Mouse (Mus musculus) heart, postnatal 0 days (tissue): ENCODE data around the gene Armc10. TPM values are rescaled to one million over a fixed set of nuclear protein-coding genes. Genes with fewer than 3 reads are reported as not detected.
A peak's percentile ranks its signal among the peaks of the same experiment; 100 is the strongest.

Experiments used
- ATAC-seq: fragments of 200-750 bp; cut with Nextera tagmentation; 2 replicates; pipeline ENCODE4 v1.8.0; 2017; ENCODE audit warnings: low read depth, moderate number of reproducible peaks, moderate library complexity; ENCODE audit not compliant: insufficient read depth
- DNase-seq: peaks from one replicate; pipeline ENCODE4 v3.0.0-alpha.2; 2016; ENCODE audit warnings: low spot score
- H3K27ac ChIP-seq: fragments of 300-500 bp; sonication (generic); 2 replicates; pipeline ENCODE4 v1.5.1; 2014; ENCODE audit warnings: low read depth, mild to moderate bottlenecking
- H3K27me3 ChIP-seq: fragments of 300-500 bp; sonication (generic); 2 replicates; pipeline ENCODE4 v1.6.1; 2014; ENCODE audit warnings: low read length, mixed read lengths; ENCODE audit not compliant: control insufficient read depth, insufficient read depth
- H3K36me3 ChIP-seq: fragments of 300-500 bp; sonication (generic); replicated peaks from 2 replicates; pipeline ENCODE4 v1.6.1; 2014; ENCODE audit warnings: low read length, mixed read lengths; ENCODE audit not compliant: control insufficient read depth, insufficient read depth
- H3K4me1 ChIP-seq: fragments of 300-500 bp; sonication (generic); 2 replicates; pipeline ENCODE4 v1.6.1; 2014; ENCODE audit warnings: antibody characterized with exemption; ENCODE audit not compliant: control insufficient read depth, insufficient read depth
- H3K4me2 ChIP-seq: fragments of 300-500 bp; sonication (generic); 2 replicates; pipeline ENCODE4 v1.6.1; 2014; ENCODE audit warnings: low read depth, mild to moderate bottlenecking, low read length, moderate library complexity
- H3K4me3 ChIP-seq: fragments of 300-500 bp; sonication (generic); 2 replicates; pipeline ENCODE4 v1.5.1; 2014; ENCODE audit warnings: low read depth, low read length
- H3K9ac ChIP-seq: fragments of 300-500 bp; sonication (generic); replicated peaks from 2 replicates; pipeline ENCODE4 v1.6.1; 2014; ENCODE audit warnings: low read depth, low read length, mixed read lengths
- H3K9me3 ChIP-seq: fragments of 300-500 bp; sonication (generic); replicated peaks from 2 replicates; pipeline ENCODE4 v1.6.1; 2016; ENCODE audit warnings: low read length; ENCODE audit not compliant: control insufficient read depth
- CTCF ChIP-seq: IDR thresholded peaks from 2 replicates; pipeline ENCODE4 v1.5.1; 2016; ENCODE audit warnings: antibody characterized with exemption, control low read depth, low read depth
- EP300 ChIP-seq: IDR thresholded peaks from 2 replicates; pipeline ENCODE4 v1.6.1; 2016; ENCODE audit warnings: antibody characterized with exemption, low read depth
- WGBS: fragments of 180-500 bp; shearing (Covaris S2); extraction: QIAGEN DNeasy Blood & Tissue Kit; methylation state at CpG from one replicate; pipeline ENCODE4 v1.1.7; 2014; 5-methylcytosine and 5-hydroxymethylcytosine counted together
- polyA plus RNA-seq: library from polyadenylated mRNA; unstranded; fragments of >200 nt; fragmentation: Nextera tagmentation; extraction: Ambion mirVana; gene quantifications from 2 replicates; pipeline ENCODE4 v1.2.1, GENCODE M21; 2015
- total RNA-seq: library from RNA; depleted of rRNA; stranded (reverse); fragments of >200 nt; gene quantifications from 2 replicates; pipeline ENCODE4 v1.2.3, GENCODE M21; 2014; ENCODE audit warnings: low replicate concordance

Gene Armc10
- total and polyA plus RNA-seq, 2 experiments from 2014 or later = 12.2 to 33.0 TPM

DNA sequence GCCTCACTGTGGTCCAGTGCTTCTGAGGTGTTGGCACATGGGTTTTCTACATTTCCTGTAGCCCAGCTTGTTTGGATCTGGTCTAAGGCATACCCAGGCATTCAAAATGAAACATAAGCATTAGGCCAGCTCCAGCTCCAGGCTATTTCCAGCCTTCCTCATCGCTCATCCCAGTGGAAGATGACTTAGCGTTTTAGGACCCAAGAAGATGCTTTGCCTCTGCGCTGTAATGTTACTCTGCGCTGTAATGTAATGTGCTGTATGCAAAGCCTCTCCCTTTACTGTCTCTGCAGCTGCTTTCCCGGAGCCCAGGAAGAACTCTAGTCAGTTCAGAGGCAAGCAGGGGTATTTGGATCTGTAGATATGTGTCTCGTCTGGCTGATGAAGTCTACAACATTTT lies 12.4 kb downstream of the Armc10 start:
- Histone ChIP-seq H3K4me1 (no peaks in the 10 kb centered on the region), H3K4me3 (no peak overlapping the region), H3K9ac (no peak overlapping the region), H3K27ac (no peak overlapping the region), H3K9me3 (no peaks in the 10 kb centered on the region), H3K27me3 (no peaks in the 10 kb centered on the region), H3K4me2 (no peak overlapping the region), H3K36me3 (peaks cover 46% of the 10 kb centered on the region)
- 93% methylated on average over 6 of the region's 6 CpGs for WGBS
- ATAC-seq = no peak
- DNase-seq = no peak
- no peak for TF ChIP-seq CTCF

DNA sequence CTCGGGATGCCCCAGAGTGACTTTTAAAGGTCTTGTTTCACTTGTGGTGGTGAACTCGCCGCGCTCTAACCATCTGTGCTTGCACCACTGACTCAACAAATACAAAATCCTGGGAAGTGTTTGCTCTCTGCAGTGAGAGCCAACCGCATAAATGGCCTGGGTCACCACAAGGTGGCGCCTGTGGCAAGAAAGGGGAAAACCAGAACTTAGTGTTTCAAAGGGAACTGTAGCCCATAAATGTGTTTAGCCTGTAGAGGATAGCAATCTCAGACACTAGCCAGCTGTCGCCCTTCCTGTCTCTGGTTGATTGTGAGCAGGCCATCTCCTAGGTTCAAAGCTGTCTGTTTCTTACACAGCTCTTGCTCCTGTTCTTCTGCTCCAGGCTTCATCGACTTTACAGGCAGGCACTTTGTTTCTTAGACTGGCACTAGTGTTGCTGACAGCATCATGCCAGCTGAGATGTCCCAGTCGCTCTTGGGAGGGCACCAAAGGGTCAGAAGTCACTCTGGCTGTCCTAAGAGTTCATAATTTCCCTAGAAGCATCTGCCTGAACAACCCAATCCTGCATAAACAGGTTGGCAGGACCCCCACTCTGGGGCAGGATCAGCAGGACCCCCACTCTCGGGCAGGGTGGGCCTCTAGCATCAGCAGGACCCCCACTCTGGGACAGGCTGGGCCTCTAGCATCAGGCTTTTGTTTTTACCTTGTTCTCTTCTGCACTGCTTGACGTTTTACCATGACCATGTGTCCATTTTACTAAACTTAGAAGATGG lies 13.2 kb downstream of the Armc10 start:
- no peak for TF ChIP-seq EP300
- TF ChIP-seq CTCF = peak; percentile 90
- 44% methylated on average over 11 of the region's 11 CpGs for WGBS
- Histone ChIP-seq H3K4me1 (no peaks in the 10 kb centered on the region), H3K9ac (no peak overlapping the region), H3K9me3 (no peaks in the 10 kb centered on the region), H3K36me3 (peaks cover 46% of the 10 kb centered on the region), H3K4me2 (no peak overlapping the region), H3K27me3 (no peaks in the 10 kb centered on the region), H3K4me3 (no peak overlapping the region), H3K27ac (no peak overlapping the region)
- DNase-seq = peak; percentile 80
- peak; percentile 79 for ATAC-seq

DNA sequence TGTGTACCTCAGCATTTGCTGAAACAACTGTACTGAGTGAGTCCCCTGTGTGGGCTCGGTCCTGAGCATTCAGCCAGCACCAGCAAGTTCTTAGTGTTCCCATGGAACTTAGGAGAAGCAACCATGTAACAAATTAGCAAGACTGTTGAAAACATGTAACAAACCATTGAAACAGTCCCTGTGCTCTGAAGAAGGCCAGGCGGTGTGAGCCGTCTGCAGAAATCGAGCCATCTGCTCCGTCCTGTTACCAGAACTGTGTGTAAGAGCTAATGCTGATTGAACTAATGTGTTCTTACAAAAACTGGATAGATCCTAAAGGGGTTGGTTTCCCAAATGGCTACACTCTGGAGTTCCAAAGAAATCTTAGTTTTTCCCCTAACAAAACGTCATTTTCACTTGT lies 15.2 kb downstream of the Armc10 start:
- no peak overlapping the region for H3K4me2 ChIP-seq
- H3K27ac ChIP-seq = no peak overlapping the region
- TF ChIP-seq CTCF = no peak
- no peak for TF ChIP-seq EP300
- WGBS = 89% methylated on average over 6 of the region's 6 CpGs
- no peak overlapping the region for H3K4me3 ChIP-seq
- H3K9ac ChIP-seq = no peak overlapping the region
- no peaks in the 10 kb centered on the region for H3K4me1 ChIP-seq
- no peaks in the 10 kb centered on the region for H3K27me3 ChIP-seq
- no peak for DNase-seq
- peaks cover 43% of the 10 kb centered on the region for H3K36me3 ChIP-seq
- no peaks in the 10 kb centered on the region for H3K9me3 ChIP-seq
- ATAC-seq = no peak

DNA sequence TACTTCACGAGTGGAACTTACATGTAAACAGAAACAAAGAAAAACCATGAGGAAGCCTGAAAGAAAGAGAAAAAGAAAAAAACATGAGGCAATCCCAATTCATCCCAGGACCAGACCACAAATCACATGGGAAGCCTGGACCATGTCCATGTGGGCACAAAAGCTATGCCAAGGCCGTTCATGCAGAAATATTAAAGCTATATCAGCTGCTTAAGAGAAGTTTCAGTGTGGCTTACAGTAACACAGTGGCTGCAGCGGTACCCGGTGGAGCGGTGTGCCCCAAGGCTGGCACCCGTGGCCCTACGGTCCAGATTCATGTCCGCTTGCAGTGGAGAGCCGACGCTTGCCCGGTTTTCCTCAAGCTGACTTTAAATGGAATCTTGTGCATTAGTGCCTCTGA lies 17.5 kb downstream of the Armc10 start:
- TF ChIP-seq CTCF = no peak
- no peak for TF ChIP-seq EP300
- peaks cover 33% of the 10 kb centered on the region for H3K36me3 ChIP-seq
- 92% methylated on average over 11 of the region's 11 CpGs for WGBS

GRCm38 (mm10) chr5:21667191-21668137 lies 21.9 kb downstream of the Armc10 start:
- no peaks in the 10 kb centered on the region for H3K27me3 ChIP-seq
- H3K4me3 ChIP-seq = no peak overlapping the region
- no peak for ATAC-seq
- no peaks in the 10 kb centered on the region for H3K9me3 ChIP-seq
- DNase-seq = no peak
- H3K4me2 ChIP-seq = no peak overlapping the region
- H3K27ac ChIP-seq = no peak overlapping the region
- no peak for TF ChIP-seq CTCF
- no peak for TF ChIP-seq EP300
- H3K4me1 ChIP-seq = no peaks in the 10 kb centered on the region
- WGBS = 59% methylated on average over 8 of the region's 8 CpGs
- H3K9ac ChIP-seq = no peak overlapping the region
- peaks cover 16% of the 10 kb centered on the region for H3K36me3 ChIP-seq

More for the DNA sequence above, 17.5 kb downstream of the Armc10 start:
- no peak overlapping the region for H3K9ac ChIP-seq
- H3K4me2 ChIP-seq = no peak overlapping the region
- ATAC-seq (no peak), DNase-seq (no peak)
- H3K4me1 ChIP-seq = no peaks in the 10 kb centered on the region
- H3K27me3 ChIP-seq = no peaks in the 10 kb centered on the region
- no peak overlapping the region for H3K4me3 ChIP-seq
- no peak overlapping the region for H3K27ac ChIP-seq
- no peaks in the 10 kb centered on the region for H3K9me3 ChIP-seq
